10 mouse cellular contexts compared by ENCODE assay signal in the genomic region with DNA sequence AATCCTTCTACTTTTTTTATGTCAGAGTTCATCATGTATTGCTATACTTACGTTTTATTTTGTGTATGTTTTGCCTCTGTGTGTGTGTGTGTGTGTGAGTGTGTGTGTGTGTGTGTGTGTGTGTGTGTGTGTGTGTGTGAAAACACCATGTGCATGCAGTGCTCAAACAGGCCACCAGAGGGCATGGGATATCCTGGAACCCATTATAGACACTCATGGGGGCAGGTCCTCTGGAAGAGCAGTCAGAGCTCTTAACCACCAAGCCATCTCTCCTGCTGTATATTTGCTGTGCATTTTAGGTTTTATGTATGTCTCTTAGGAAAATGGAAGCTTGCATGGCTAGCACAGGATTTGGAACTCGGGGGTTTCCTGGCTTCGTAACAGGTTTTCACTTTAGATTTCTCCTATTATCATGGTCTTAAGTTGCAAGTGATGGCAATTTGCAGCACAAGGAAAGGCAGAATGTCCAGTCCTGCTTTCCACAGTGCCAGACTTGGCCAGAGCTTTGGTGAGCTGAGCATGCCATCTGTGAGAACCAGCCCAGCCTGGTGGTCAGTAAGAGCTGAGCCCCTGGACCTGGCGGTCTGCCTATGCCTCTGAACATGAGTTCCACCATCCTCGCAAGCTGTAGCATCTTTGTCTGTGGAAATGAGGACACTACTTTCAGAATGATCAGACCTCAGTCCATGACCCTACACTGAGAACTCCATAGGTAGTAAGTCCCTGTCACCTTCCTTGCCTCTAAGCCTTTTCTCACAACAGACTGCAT.
A peak's percentile ranks its signal among the peaks of the same experiment; 100 is the strongest.
DNase-seq lines count a peak whose midpoint lies in the region; ATAC-seq and TF ChIP-seq lines count a peak whose summit lies in the region.
"Had no signal": no experiment of that assay in that cellular context is flagged by ENCODE, and none has a peak within 500 bp of the region (broad histone marks: within the 10 kb centered on the region; RNA-seq: fewer than 3 reads in every experiment).

No protein-coding gene starts in this region.

- intact Hi-C loops in heart, postnatal 36 days (cut with DNase I): loop anchor here (2.0 to 5.0 kb wide), 2 partner anchors 83 to 108 kb away; no protein-coding TSS in a partner anchor

- no peak overlapping the region for H3K27ac ChIP-seq in kidney, postnatal 0 days
- H3K27ac ChIP-seq in cortical plate, adult 2 months (ENCODE audit: insufficient read depth, low read length): no peak overlapping the region

- no peaks in the 10 kb centered on the region for H3K27me3 ChIP-seq in kidney, postnatal 0 days (ENCODE audit: insufficient read depth, low read length)
- H3K27me3 ChIP-seq: megakaryocyte, embryonic 14.5 days had no signal

- no peak for TF ChIP-seq POLR2A in cortical plate, adult 2 months (IDR thresholded peaks at IDR 0.05; ENCODE audit: extremely low read depth, insufficient read depth, low read length)

- peak; percentile 56 for TF ChIP-seq CTCF in kidney, postnatal 0 days (IDR thresholded peaks at IDR 0.05; ENCODE audit: low read depth)
- TF ChIP-seq CTCF in cortical plate, adult 2 months (IDR thresholded peaks at IDR 0.05; ENCODE audit: extremely low read depth, insufficient read depth, low read length): peak; percentile 21; the same call in 1 of the 2 replicates

- 95% methylated on average over 5 of the region's 5 CpGs for WGBS in kidney, postnatal 0 days

- no peak overlapping the region for H3K4me2 ChIP-seq in kidney, postnatal 0 days (ENCODE audit: low read length)

- no peaks in the 10 kb centered on the region for H3K9me3 ChIP-seq in kidney, postnatal 0 days (replicated peaks; ENCODE audit: low read length)

- no peak for DNase-seq in kidney, postnatal 0 days (ENCODE audit: low spot score)
- DNase-seq in kidney, postnatal 14 days: no peak
- DNase-seq in thymus, postnatal 10 days (ENCODE audit: low spot score in 2 of 2): peak; percentile 12 to 31
- DNase-seq in thymus, adult 18-20 months: no peak
- no peak for DNase-seq in urinary bladder, postnatal 4 days (ENCODE audit: low spot score in 2 of 2)
- no peak for DNase-seq in heart, postnatal 36 days
- no peak for DNase-seq in layer of hippocampus, adult 9-11 months
- DNase-seq: adrenal gland, postnatal 36 days had no signal

- H3K36me3 ChIP-seq in kidney, postnatal 0 days (ENCODE audit: insufficient read depth, low read length): no peaks in the 10 kb centered on the region

- no peak overlapping the region for H3K4me3 ChIP-seq in kidney, postnatal 0 days (replicated peaks; ENCODE audit: low read depth, low read length)
- no peak overlapping the region for H3K4me3 ChIP-seq in cortical plate, adult 2 months (ENCODE audit: insufficient read depth, low read length)
- H3K4me3 ChIP-seq: megakaryocyte, embryonic 14.5 days had no signal

- H3K4me1 ChIP-seq in kidney, postnatal 0 days (replicated peaks; ENCODE audit: insufficient read depth, low read length): peaks cover 8% of the 10 kb centered on the region; the same call in 1 of the 2 replicates
- H3K4me1 ChIP-seq in cortical plate, adult 2 months (ENCODE audit: control insufficient read depth, insufficient read depth, low read length): no peaks in the 10 kb centered on the region

- no peak overlapping the region for H3K9ac ChIP-seq in kidney, postnatal 0 days (ENCODE audit: low read depth, low read length)

- no peak for ATAC-seq in kidney, postnatal 0 days (replicated peaks; ENCODE audit: low FRiP score, low read depth)

Comparison
In these comparisons a context has a peak if more than half of its experiments do, and no peak if none do; other contexts are left out.
1. DNase-seq: peak in thymus, postnatal 10 days (2 of 2); none in kidney, postnatal 0 days (single experiment), kidney, postnatal 14 days (single experiment), thymus, adult 18-20 months (0 of 2), urinary bladder, postnatal 4 days (0 of 2), heart, postnatal 36 days (0 of 2) and layer of hippocampus, adult 9-11 months (single experiment).